Mouse (Mus musculus) hindbrain, embryonic 11.5 days (tissue): Measurements from ENCODE around the gene Hpca. TPM values are rescaled to one million over a fixed set of nuclear protein-coding genes. Genes with fewer than 3 reads are reported as not detected.

Source experiments
- ATAC-seq: fragments of 200-750 bp; cut with Nextera tagmentation; 2 replicates; pipeline ENCODE4 v1.8.0; 2017; ENCODE audit warnings: mild to moderate bottlenecking, moderate TSS enrichment, moderate library complexity; ENCODE audit not compliant: low FRiP score
- DNase-seq: peaks from one replicate; pipeline ENCODE4 v3.0.0-alpha.2; 2015; ENCODE audit warnings: low spot score
- H3K27ac ChIP-seq: fragments of 300-500 bp; sonication (generic); 2 replicates; pipeline ENCODE4 v1.5.1; 2014; ENCODE audit warnings: mild to moderate bottlenecking, low read depth, low read length
- H3K27me3 ChIP-seq: fragments of 300-500 bp; sonication (generic); 2 replicates; pipeline ENCODE4 v1.6.1; 2014; ENCODE audit warnings: mild to moderate bottlenecking, low read length, moderate library complexity, mixed read lengths; ENCODE audit not compliant: control insufficient read depth, insufficient read depth
- H3K36me3 ChIP-seq: fragments of 300-500 bp; sonication (generic); 2 replicates; pipeline ENCODE4 v1.6.1; 2014; ENCODE audit warnings: mild to moderate bottlenecking, low read length, moderate library complexity, mixed read lengths; ENCODE audit not compliant: control insufficient read depth, insufficient read depth
- H3K4me1 ChIP-seq: fragments of 300-500 bp; sonication (generic); replicated peaks from 2 replicates; pipeline ENCODE4 v1.6.1; 2014; ENCODE audit warnings: low read length, mixed read lengths; ENCODE audit not compliant: control insufficient read depth, insufficient read depth
- H3K4me2 ChIP-seq: fragments of 300-500 bp; sonication (generic); replicated peaks from 2 replicates; pipeline ENCODE4 v1.6.1; 2014; ENCODE audit warnings: mild to moderate bottlenecking, low read depth, low read length
- H3K4me3 ChIP-seq: fragments of 300-500 bp; sonication (generic); 2 replicates; pipeline ENCODE4 v1.5.1; 2014; ENCODE audit warnings: low read depth, low read length
- H3K9ac ChIP-seq: fragments of 300-500 bp; sonication (generic); 2 replicates; pipeline ENCODE4 v1.6.1; 2014; ENCODE audit warnings: low read depth, low read length
- H3K9me3 ChIP-seq: fragments of 300-500 bp; sonication (generic); 2 replicates; pipeline ENCODE4 v1.6.1; 2016; ENCODE audit warnings: low read length; ENCODE audit not compliant: control insufficient read depth
- WGBS: fragments of 180-500 bp; shearing (Covaris S2); extraction: QIAGEN DNeasy Blood & Tissue Kit; methylation state at CpG from one replicate; pipeline ENCODE4 v1.1.7; 2014; 5-methylcytosine and 5-hydroxymethylcytosine counted together
- polyA plus RNA-seq: library from polyadenylated mRNA; unstranded; fragments of >200 nt; fragmentation: Nextera tagmentation; extraction: Ambion mirVana; gene quantifications from 2 replicates; pipeline ENCODE4 v1.2.1, GENCODE M21; 2014

Hpca gene
- polyA plus RNA-seq, 1 experiment from 2014 or later, result 2.6 TPM

- no peak for ATAC-seq
- peaks cover 5% of the 10 kb centered on the region; the same call in 1 of the 2 replicates for H3K4me1 ChIP-seq
- no peak overlapping the region for H3K9ac ChIP-seq
- H3K27me3 ChIP-seq, result peaks cover 19% of the 10 kb centered on the region
- H3K9me3 ChIP-seq, result no peaks in the 10 kb centered on the region
- H3K27ac ChIP-seq, result no peak overlapping the region
- WGBS, result 69% methylated on average over 10 of the region's 10 CpGs
- H3K4me2 ChIP-seq, result no peak overlapping the region
- no peak overlapping the region for H3K4me3 ChIP-seq
- DNase-seq, result no peak
- H3K36me3 ChIP-seq, result no peaks in the 10 kb centered on the region
Measured at GRCm38 (mm10) chr4:129107348-129107899, 14.4 kb downstream of the Hpca start.

GRCm38 (mm10) chr4:129106073-129106472 lies 15.8 kb downstream of the Hpca start:
- Histone ChIP-seq H3K4me3 (no peak overlapping the region), H3K4me1 (peaks cover 5% of the 10 kb centered on the region; the same call in 1 of the 2 replicates), H3K27me3 (peaks cover 19% of the 10 kb centered on the region), H3K4me2 (no peak overlapping the region), H3K36me3 (no peaks in the 10 kb centered on the region), H3K27ac (no peak overlapping the region), H3K9me3 (no peaks in the 10 kb centered on the region), H3K9ac (no peak overlapping the region)
- ATAC-seq, result no peak
- no peak for DNase-seq
- 19% methylated on average over 9 of the region's 9 CpGs for WGBS

GRCm38 (mm10) chr4:129105356-129105755 lies 16.5 kb downstream of the Hpca start, which contains the start of gene Tmem54:
Tmem54 (plus strand) TSS chr4:129105548.
- H3K4me1 ChIP-seq, result peaks cover 5% of the 10 kb centered on the region; the same call in 1 of the 2 replicates
- H3K4me2 ChIP-seq, result peak within 1 kb of the TSS; percentile 44
- H3K27me3 ChIP-seq, result peaks cover 19% of the 10 kb centered on the region
- no peaks in the 10 kb centered on the region for H3K36me3 ChIP-seq
- no peaks in the 10 kb centered on the region for H3K9me3 ChIP-seq
- no peak within 1 kb of the TSS for H3K9ac ChIP-seq
- no peak for DNase-seq
- no peak for ATAC-seq
- H3K27ac ChIP-seq, result no peak within 1 kb of the TSS
- WGBS, result 2% methylated on average over 40 of the region's 40 CpGs
- peak within 1 kb of the TSS; percentile 9; the same call in 1 of the 2 replicates for H3K4me3 ChIP-seq

- Histone ChIP-seq H3K27me3 (peaks cover 19% of the 10 kb centered on the region), H3K36me3 (no peaks in the 10 kb centered on the region), H3K4me2 (no peak overlapping the region), H3K27ac (no peak overlapping the region), H3K4me1 (peaks cover 5% of the 10 kb centered on the region; the same call in 1 of the 2 replicates), H3K4me3 (no peak overlapping the region), H3K9ac (no peak overlapping the region), H3K9me3 (no peaks in the 10 kb centered on the region)
- 88% methylated on average over 14 of the region's 14 CpGs for WGBS
- DNase-seq (no peak), ATAC-seq (no peak)
Measured at GRCm38 (mm10) chr4:129102133-129102829, 19.6 kb downstream of the Hpca start.

GRCm38 (mm10) chr4:129097006-129097405 lies 24.8 kb downstream of the Hpca start:
- 75% methylated on average over 7 of the region's 7 CpGs for WGBS

GRCm38 (mm10) chr4:129095276-129095675 lies 26.6 kb downstream of the Hpca start:
- Histone ChIP-seq H3K9ac (no peak overlapping the region), H3K4me2 (no peak overlapping the region), H3K27ac (no peak overlapping the region), H3K4me3 (no peak overlapping the region), H3K36me3 (no peaks in the 10 kb centered on the region), H3K4me1 (no peaks in the 10 kb centered on the region), H3K9me3 (no peaks in the 10 kb centered on the region), H3K27me3 (no peaks in the 10 kb centered on the region)
- DNase-seq (no peak), ATAC-seq (no peak)
- WGBS, result 29% methylated on average over 15 of the region's 15 CpGs

More at GRCm38 (mm10) chr4:129097006-129097405, 24.8 kb downstream of the Hpca start:
- Histone ChIP-seq H3K4me1 (no peaks in the 10 kb centered on the region), H3K4me2 (no peak overlapping the region), H3K9me3 (no peaks in the 10 kb centered on the region), H3K4me3 (no peak overlapping the region), H3K9ac (no peak overlapping the region), H3K36me3 (no peaks in the 10 kb centered on the region), H3K27ac (no peak overlapping the region), H3K27me3 (no peaks in the 10 kb centered on the region)
- no peak for DNase-seq
- no peak for ATAC-seq

- H3K4me3 ChIP-seq, result no peak overlapping the region
- ATAC-seq, result no peak
- H3K27ac ChIP-seq, result no peak overlapping the region
- no peak for DNase-seq
- no peaks in the 10 kb centered on the region for H3K9me3 ChIP-seq
- no peak overlapping the region for H3K9ac ChIP-seq
- no peak overlapping the region for H3K4me2 ChIP-seq
- no peaks in the 10 kb centered on the region for H3K36me3 ChIP-seq
- no peaks in the 10 kb centered on the region for H3K4me1 ChIP-seq
- no peaks in the 10 kb centered on the region for H3K27me3 ChIP-seq
- 47% methylated on average over 5 of the region's 5 CpGs for WGBS
Measured at GRCm38 (mm10) chr4:129087850-129088249, 34.0 kb downstream of the Hpca start.

GRCm38 (mm10) chr4:129086078-129086477 lies 35.8 kb downstream of the Hpca start:
- Histone ChIP-seq H3K27ac (no peak overlapping the region), H3K27me3 (no peaks in the 10 kb centered on the region), H3K9me3 (no peaks in the 10 kb centered on the region), H3K4me2 (no peak overlapping the region), H3K4me3 (no peak overlapping the region), H3K4me1 (no peaks in the 10 kb centered on the region), H3K9ac (no peak overlapping the region), H3K36me3 (no peaks in the 10 kb centered on the region)
- 27% methylated on average over 8 of the region's 8 CpGs for WGBS
- DNase-seq (peak; percentile 87), ATAC-seq (no peak)

GRCm38 (mm10) chr4:129084896-129085295 lies 36.9 kb downstream of the Hpca start:
- H3K4me1 ChIP-seq, result no peaks in the 10 kb centered on the region
- no peaks in the 10 kb centered on the region for H3K9me3 ChIP-seq
- no peak overlapping the region for H3K4me2 ChIP-seq
- no peaks in the 10 kb centered on the region for H3K27me3 ChIP-seq
- H3K9ac ChIP-seq, result no peak overlapping the region
- no peak overlapping the region for H3K27ac ChIP-seq
- 0 out of 2 replicates have a peak, but pooled peaks cover 3% of the 10 kb centered on the region for H3K36me3 ChIP-seq
- H3K4me3 ChIP-seq, result no peak overlapping the region
- no peak for DNase-seq
- WGBS, result 91% methylated on average over 9 of the region's 9 CpGs
- no peak for ATAC-seq
